Mouse (Mus musculus): ENCODE data around the gene Sec22b.

- TF ChIP-seq CTCF (IDR thresholded peaks at IDR 0.05; ENCODE audit: low read depth), result no peak
- TF ChIP-seq EP300 (IDR thresholded peaks at IDR 0.05; ENCODE audit: low read depth), result no peak
These were observed 19.4 kb upstream of the Sec22b start for GRCm38 (mm10) chr3:97881576-97881975.
